Mouse (Mus musculus): ENCODE measurements around the gene Vgll4. TPM values are rescaled to one million over a fixed set of nuclear protein-coding genes. Genes with fewer than 3 reads are reported as not detected.

Vgll4 gene
- polyA plus RNA-seq, 1 experiment = 39.7 TPM

- DNase-seq (ENCODE audit: low read depth) = no peak
- TF ChIP-seq POLR2A (IDR thresholded peaks at IDR 0.05; ENCODE audit: borderline replicate concordance, extremely low read depth, insufficient read depth, insufficient read length, poor library complexity, severe bottlenecking) (no peak), CTCF (IDR thresholded peaks at IDR 0.05; ENCODE audit: borderline replicate concordance, extremely low read depth, insufficient read depth, insufficient read length) (no peak)
These were observed 8.3 kb downstream of the Vgll4 start for GRCm38 (mm10) chr6:114961276-114962068.

- no peak for TF ChIP-seq CTCF (IDR thresholded peaks at IDR 0.05; ENCODE audit: borderline replicate concordance, extremely low read depth, insufficient read depth, insufficient read length)
- no peak for TF ChIP-seq POLR2A (IDR thresholded peaks at IDR 0.05; ENCODE audit: borderline replicate concordance, extremely low read depth, insufficient read depth, insufficient read length, poor library complexity, severe bottlenecking)
- no peak for DNase-seq (ENCODE audit: low read depth)
These were observed 10.8 kb downstream of the Vgll4 start for GRCm38 (mm10) chr6:114959012-114959398.

DNA sequence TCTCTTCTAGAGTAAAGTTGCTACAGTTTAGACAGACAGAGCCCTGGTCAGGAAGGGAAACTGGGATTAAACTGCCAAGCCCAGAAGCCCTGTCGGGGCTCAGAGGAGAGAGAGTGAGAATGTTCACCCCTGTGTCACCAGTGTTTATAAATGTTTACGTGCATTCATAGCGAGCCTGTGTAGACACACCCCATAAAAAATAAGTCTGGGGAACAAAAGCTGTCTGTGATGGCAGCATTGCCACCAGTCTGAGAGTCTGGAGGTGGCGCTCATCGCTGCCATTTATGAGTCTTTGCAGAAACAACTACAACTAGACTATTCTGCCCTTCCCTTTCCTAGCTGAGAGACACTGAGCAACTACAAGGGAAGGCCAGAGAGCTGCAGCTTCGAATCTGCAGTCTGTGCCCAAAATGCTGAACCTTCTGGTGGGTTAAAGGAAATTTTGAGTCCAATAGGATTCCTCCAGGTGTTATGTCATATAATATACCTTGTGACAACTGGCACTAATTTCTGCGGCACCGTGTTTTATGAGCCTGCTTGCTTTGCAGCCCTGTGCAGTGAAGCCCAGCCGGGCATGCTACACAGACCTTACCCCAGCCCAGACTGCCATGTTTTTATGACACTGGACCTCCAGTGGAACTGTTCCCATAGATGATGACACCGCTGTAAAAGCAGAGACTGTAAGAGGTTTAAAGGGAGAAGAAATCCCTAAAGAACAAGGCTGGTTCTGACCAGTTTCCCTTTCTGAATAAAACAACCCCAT, 11.4 kb downstream of the Vgll4 start:
- TF ChIP-seq CTCF (IDR thresholded peaks at IDR 0.05; ENCODE audit: borderline replicate concordance, extremely low read depth, insufficient read depth, insufficient read length) (no peak), POLR2A (IDR thresholded peaks at IDR 0.05; ENCODE audit: borderline replicate concordance, extremely low read depth, insufficient read depth, insufficient read length, poor library complexity, severe bottlenecking) (no peak)
- no peak for DNase-seq (ENCODE audit: low read depth)

DNA sequence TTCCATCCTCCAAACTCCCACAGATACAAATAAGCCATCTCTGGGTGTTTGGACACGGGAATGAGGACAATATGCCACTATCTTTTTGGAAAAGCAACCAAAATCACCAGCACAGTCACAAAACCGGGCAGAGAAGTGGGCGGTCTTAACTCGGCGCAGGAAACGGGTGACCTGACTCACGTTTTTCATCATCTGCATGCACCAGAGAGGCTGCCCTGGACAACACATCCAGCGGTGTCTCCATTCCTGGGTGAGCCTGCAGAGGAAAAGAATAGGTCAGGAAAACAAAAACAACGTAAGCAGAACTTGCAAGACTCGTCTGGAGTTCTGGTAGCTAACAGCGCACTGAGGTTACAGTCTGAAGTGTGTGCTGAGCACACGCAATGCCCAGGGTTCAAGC, 12.0 kb downstream of the Vgll4 start:
- no peak for DNase-seq (ENCODE audit: low read depth)
- TF ChIP-seq POLR2A (IDR thresholded peaks at IDR 0.05; ENCODE audit: borderline replicate concordance, extremely low read depth, insufficient read depth, insufficient read length, poor library complexity, severe bottlenecking) (no peak), CTCF (IDR thresholded peaks at IDR 0.05; ENCODE audit: borderline replicate concordance, extremely low read depth, insufficient read depth, insufficient read length) (no peak)

GRCm38 (mm10) chr6:114954496-114954895, 15.3 kb downstream of the Vgll4 start:
- TF ChIP-seq CTCF (IDR thresholded peaks at IDR 0.05; ENCODE audit: borderline replicate concordance, extremely low read depth, insufficient read depth, insufficient read length) (no peak), POLR2A (IDR thresholded peaks at IDR 0.05; ENCODE audit: borderline replicate concordance, extremely low read depth, insufficient read depth, insufficient read length, poor library complexity, severe bottlenecking) (no peak)
- DNase-seq (ENCODE audit: low read depth) = no peak

- no peak for DNase-seq (ENCODE audit: low read depth)
- no peak for TF ChIP-seq CTCF (IDR thresholded peaks at IDR 0.05; ENCODE audit: borderline replicate concordance, extremely low read depth, insufficient read depth, insufficient read length)
- no peak for TF ChIP-seq POLR2A (IDR thresholded peaks at IDR 0.05; ENCODE audit: borderline replicate concordance, extremely low read depth, insufficient read depth, insufficient read length, poor library complexity, severe bottlenecking)
These were observed 16.2 kb downstream of the Vgll4 start for GRCm38 (mm10) chr6:114953601-114954000.

DNA sequence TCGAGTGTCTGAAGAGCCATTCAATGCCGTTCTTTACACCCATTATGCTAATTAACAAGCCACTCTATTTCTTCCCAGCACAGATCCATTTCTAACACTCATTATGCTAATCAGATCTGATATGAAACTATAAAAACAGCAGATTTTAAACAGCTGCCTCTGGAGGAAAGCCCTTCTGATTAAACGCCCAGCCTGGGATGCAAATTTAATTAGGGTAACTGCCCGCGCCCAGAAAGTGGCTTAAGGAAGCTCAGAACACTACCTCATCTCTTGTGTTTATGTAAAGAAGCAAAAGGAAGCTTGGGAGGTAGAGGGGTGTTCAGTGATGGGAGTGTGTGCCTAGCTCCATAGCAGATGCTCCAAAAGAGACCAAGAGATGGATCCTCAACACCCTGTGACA, 17.4 kb downstream of the Vgll4 start:
- no peak for TF ChIP-seq POLR2A (IDR thresholded peaks at IDR 0.05; ENCODE audit: borderline replicate concordance, extremely low read depth, insufficient read depth, insufficient read length, poor library complexity, severe bottlenecking)
- TF ChIP-seq CTCF (IDR thresholded peaks at IDR 0.05; ENCODE audit: borderline replicate concordance, extremely low read depth, insufficient read depth, insufficient read length) = no peak
- DNase-seq (ENCODE audit: low read depth) = peak; percentile 87

- no peak for TF ChIP-seq CTCF (IDR thresholded peaks at IDR 0.05; ENCODE audit: borderline replicate concordance, extremely low read depth, insufficient read depth, insufficient read length)
- TF ChIP-seq POLR2A (IDR thresholded peaks at IDR 0.05; ENCODE audit: borderline replicate concordance, extremely low read depth, insufficient read depth, insufficient read length, poor library complexity, severe bottlenecking) = no peak
- DNase-seq (ENCODE audit: low read depth) = no peak
These were observed 25.0 kb downstream of the Vgll4 start for GRCm38 (mm10) chr6:114944456-114945438.

- no peak for DNase-seq (ENCODE audit: low read depth)
These were observed 28.5 kb downstream of the Vgll4 start for GRCm38 (mm10) chr6:114941201-114941849.

GRCm38 (mm10) chr6:114939666-114940065, 30.1 kb downstream of the Vgll4 start:
- no peak for DNase-seq (ENCODE audit: low read depth)
- TF ChIP-seq CTCF (IDR thresholded peaks at IDR 0.05; ENCODE audit: borderline replicate concordance, extremely low read depth, insufficient read depth, insufficient read length) = no peak
- no peak for TF ChIP-seq POLR2A (IDR thresholded peaks at IDR 0.05; ENCODE audit: borderline replicate concordance, extremely low read depth, insufficient read depth, insufficient read length, poor library complexity, severe bottlenecking)

More at GRCm38 (mm10) chr6:114941201-114941849, 28.5 kb downstream of the Vgll4 start:
- TF ChIP-seq CTCF (IDR thresholded peaks at IDR 0.05; ENCODE audit: borderline replicate concordance, extremely low read depth, insufficient read depth, insufficient read length) = no peak
- TF ChIP-seq POLR2A (IDR thresholded peaks at IDR 0.05; ENCODE audit: borderline replicate concordance, extremely low read depth, insufficient read depth, insufficient read length, poor library complexity, severe bottlenecking) = no peak
